Mouse (Mus musculus): ENCODE measurements around the gene Wipi2. TPM values are rescaled to one million over a fixed set of nuclear protein-coding genes. Genes with fewer than 3 reads are reported as not detected.

Gene Wipi2
- total RNA-seq, 2 experiments from 2014 or later, result 96.8 to 99.9 TPM

DNA sequence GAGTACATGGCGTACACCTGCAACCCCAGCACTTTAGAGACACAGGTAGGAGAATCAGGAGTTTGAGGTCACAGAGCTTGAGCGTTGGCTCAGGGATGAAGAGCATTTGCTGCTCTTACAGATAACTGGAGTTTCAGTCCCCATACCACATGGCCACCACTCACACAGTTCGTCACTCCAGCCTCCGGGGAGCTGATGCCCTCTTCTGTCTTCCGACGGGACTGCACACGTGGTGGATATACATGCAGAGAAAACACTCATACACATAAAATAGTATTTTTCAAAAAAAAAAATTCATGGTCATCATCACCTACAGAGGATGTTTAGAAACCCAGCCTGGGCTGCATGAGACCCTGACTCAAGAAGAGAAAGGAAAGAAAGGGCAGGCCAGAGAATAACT lies 4.4 kb upstream of the Wipi2 start:
- intact Hi-C loops (cut with DNase I), result loop anchor here (5.0 kb wide), 1 partner anchor 121 kb away; no protein-coding TSS in a partner anchor
- DNase-seq (ENCODE audit: low spot score in 2 of 2), result no peak

DNA sequence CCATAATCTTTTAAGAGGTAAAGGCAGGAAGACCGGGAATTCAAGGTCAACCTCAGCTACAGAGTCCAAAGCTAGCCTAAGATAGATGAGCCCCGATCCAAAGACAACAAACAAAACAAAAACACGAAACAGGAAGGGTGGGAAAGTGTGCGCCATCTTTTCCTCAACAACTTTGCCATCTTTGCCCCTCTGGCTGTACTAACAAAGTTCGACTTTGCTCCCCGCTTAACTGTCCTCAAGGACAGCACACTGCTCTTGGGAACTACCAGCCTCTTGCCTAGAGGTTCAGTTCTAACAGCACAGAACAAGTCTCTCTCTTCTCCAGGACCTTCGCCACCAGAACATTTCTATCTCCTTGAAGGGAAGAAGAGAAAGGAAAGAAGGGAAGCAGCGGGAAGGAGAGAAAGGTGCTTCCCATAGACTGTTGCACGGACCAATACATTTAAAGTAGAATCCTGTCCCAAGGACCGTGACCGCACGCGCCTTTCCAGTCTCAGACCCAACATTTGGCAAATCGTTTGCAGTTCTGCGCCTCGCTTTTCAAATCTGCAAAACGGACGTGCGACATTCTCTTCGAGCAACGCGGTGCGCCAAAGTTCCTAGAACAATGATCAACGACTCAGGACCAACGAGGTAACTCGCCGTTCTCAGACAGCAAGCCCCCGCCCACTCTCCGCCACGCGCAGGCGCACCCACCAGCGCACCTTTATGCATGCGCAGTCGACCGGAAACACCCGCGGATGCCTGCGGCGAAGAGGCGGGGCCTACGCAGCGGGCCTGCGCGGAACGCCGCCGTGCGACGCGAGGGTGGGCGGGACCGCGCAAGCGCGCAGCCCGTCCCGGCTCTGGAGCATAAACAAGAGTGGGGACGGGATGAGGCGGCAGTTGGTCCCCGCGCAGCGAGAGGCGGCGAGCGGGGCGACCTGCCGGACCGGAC lies 1.5 kb downstream of the Wipi2 start:
- intact Hi-C loops (cut with DNase I), result loop anchor here (2.0 to 5.0 kb wide), 2 partner anchors 20 to 152 kb away; partner anchors contain the start of gene Mmd2
- peak; percentile 96 to 98 for DNase-seq (ENCODE audit: low spot score in 2 of 2)

DNA sequence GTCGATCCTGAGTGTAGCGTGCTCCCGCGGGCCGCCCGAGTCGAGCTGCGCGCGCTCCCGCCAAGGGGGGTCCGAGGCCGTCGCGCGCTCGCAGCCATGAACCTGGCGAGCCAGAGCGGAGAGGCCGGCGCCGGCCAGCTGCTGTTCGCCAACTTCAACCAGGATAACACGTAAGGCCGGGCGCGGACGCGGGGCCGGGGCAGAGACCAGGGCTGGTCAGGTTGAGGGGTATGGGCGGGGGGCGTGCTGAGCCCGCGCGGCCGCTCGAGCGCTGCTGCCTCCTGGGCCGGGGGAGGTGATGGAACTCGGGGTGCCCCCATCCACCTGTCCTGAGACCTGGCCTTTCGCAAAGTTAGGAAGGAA lies 2.1 kb downstream of the Wipi2 start:
- intact Hi-C loops (cut with DNase I), result loop anchor here (2.0 to 5.0 kb wide), 2 partner anchors 21 to 152 kb away; partner anchors contain the start of gene Mmd2
- no peak for DNase-seq (ENCODE audit: low spot score in 2 of 2)

DNA sequence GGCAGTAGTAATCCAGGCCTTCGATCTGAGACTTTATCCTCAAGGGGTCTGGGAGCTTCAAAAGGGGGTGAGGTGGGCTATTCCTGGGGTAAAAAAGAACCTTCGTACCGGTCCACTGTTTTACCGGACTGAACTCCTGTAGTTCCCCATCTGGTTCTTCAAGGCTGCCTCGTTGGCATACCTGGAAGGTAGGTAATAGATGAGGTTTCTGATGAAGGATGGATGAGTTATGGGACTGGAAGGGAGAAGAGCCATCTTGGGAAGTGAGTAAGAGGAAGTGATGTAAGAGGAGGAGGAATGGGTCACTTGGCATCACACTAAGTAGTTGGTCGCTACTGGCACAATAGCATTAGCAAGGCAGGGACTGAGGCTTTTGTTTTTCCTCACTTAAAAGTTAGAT lies 2.7 kb downstream of the Wipi2 start:
- DNase-seq (ENCODE audit: low spot score in 2 of 2), result peak; percentile 23 to 33
- intact Hi-C loops (cut with DNase I), result no loop called here

DNA sequence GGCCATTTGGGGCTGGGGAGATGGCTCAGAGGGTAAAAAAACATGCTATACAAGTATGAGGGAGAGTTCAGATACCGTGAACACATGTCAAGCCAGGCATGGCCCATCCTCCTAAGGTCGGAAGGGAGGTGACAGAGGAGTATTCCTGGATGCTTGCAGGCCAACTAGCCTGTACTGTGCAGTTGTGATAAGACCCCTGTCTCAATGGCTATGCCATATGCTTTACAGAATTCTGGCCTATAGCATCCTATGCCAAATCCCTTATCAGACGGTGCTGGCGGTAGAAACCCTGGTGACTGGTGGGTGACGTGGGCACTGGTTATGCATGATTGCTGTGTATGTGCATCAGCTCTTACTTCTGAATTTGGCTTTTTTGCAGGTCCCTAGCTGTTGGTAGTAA lies 10.3 kb downstream of the Wipi2 start:
- DNase-seq (ENCODE audit: low spot score in 2 of 2), result no peak
- intact Hi-C loops (cut with DNase I), result no loop called here

DNA sequence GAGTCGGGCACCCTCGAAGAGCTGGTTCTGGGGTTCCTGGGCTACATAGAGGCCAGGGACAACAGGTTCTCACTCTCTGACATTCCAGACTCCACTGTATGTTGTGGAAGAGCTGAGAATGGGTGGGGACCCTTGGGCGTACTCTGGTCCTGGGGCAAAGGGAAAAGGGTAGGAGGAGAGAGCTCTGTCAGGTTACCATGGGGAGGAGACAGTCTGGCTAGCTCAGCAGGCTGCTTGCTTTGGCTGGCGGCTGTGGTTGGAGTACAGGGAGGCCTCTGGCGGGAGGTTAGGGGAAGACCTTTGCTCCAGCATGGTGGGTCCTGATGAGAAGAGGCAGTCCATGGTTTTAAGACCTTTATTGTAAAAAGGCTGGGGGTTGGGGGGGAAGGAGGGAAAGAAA lies 12.6 kb downstream of the Wipi2 start:
- no peak for DNase-seq (ENCODE audit: low spot score in 2 of 2)
- intact Hi-C loops (cut with DNase I), result no loop called here

DNA sequence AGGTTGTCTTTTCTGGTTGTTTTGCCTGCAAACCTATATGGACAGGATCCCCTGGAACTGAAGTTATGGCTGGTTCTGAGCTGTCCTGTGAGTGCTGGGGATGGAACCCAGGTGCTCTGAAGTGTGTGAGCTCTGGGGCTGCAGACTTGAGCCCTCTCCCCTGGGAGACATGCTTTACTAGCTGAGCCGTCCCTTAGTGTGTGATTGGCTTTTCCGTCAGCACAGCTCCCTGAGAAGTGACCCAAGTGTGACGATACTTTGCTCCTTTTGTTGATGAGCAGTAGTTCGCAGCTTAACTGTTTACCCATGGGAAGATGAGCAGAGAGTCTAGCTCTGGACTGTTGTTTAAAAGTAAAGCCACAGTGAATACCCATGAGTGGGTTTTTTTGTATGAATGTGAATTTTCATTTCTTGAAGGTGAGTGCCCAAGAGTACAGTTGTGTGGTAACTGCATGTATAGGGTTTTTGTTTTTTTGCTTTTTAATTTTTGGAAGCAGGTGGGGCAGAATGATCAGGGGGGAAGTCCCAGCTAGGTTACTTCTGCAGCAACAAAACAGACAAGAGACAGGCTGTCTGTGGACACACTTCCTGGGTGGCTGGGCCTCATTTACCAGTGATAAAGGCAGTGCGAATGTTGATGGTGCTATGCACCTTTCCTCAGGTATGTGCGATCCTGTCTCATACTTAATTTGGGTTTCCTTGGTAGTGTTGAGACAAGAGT lies 14.0 kb downstream of the Wipi2 start:
- intact Hi-C loops (cut with DNase I), result no loop called here
- no peak for DNase-seq (ENCODE audit: low spot score in 2 of 2)

DNA sequence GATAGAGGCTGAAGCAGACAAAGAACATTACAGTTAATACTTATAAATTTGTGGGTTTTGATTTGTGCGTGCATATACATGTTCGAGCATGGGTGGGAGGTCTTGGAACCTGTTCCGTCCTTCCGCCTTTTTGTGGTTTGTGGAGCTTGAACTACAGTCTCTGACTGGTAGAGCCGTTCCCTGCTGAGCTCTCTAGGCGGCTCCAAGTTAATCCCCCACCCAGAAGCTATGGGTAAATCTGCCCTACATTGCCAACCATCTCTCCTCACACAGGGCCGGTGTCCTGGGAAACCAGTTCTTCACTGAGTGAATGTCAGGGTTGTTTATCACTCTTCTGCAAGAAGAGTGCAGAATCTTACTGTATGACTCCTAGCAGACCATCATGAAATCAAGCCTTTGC lies 20.7 kb downstream of the Wipi2 start:
- intact Hi-C loops (cut with DNase I), result no loop called here
- no peak for DNase-seq (ENCODE audit: low spot score in 2 of 2)

DNA sequence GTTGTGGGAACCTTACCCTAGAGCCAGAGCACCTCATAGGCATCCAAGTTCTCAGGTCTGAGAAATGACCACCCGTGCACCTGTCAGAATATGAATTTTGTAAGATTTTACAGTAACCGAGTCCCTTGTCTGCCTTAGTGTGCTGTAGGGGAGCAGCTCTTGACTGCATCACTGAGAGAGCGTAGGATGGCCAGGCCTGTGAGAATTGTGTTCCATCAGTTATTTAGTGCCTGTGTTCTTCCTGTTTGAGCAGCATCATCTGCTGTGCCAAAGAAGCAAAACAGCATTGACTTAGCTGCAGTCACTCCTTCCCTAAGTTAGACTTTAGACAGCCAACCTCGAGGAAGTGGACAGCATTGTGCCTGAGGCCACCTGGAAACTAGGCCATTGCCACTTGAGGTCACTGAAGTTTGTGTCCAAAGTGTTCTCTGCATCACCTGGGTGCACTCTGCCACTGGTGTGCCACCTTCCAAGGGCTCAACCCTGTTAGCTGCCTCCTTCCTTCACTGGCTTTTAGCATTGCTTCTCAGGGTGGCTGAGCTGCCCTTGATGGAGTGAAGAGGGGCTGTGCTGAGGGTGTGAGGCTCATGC lies 22.1 kb downstream of the Wipi2 start:
- intact Hi-C loops (cut with DNase I), result no loop called here
- no peak for DNase-seq (ENCODE audit: low spot score in 2 of 2)

DNA sequence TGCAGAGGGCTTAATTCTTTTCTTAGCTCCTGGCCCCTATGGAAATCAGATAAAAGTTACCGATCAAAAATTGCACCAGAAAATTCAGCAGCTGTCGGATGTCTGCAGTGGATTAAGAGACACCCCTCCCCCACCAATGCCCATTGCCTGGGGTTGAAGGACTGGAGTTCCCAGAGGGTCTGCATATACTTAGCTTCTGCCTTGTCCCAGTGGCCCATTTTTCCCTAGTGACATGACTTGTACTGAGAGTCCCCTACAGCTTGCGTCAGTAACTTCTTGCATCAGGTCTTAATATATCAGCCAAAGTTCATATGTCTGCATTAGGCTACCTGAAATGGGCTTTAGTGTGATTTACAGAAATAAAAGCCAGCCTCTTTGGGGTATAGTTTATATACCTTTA lies 22.9 kb downstream of the Wipi2 start:
- intact Hi-C loops (cut with DNase I), result no loop called here

DNA sequence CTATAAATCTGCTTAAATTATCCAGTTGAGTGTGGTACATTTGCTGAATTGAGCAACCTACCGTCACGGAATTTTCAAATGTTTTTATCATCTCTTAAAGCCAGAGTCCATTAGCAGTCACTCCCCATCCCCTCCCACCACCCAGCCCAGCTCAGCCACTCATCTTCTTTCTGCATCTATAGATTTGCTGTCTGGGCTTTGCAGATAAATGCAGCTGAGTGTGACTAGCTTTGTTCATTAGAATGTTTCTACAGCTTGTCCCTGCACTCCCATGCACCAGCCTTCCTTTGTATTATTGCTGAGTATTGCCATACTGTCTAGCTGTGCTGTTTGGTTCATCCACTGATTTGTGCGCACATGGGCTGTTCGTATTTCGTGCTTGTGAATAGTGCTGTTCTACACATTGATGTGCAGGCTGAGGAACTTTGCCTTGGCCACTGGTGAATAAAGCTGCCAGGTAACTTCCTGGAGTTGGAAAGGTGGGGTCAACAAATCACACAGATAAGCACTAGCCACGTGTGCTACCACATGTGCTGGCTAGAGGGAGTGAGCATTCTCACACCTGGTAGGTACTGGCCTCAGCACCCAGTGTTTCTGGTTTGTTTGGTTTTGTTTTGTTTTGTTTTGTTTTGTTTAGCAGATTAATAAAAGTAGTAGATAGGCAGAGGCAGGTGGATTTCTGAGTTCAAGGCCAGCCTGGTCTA lies 23.4 kb downstream of the Wipi2 start:
- intact Hi-C loops (cut with DNase I), result no loop called here

More for the DNA sequence above, 22.9 kb downstream of the Wipi2 start:
- DNase-seq (ENCODE audit: low spot score in 2 of 2), result no peak

DNA sequence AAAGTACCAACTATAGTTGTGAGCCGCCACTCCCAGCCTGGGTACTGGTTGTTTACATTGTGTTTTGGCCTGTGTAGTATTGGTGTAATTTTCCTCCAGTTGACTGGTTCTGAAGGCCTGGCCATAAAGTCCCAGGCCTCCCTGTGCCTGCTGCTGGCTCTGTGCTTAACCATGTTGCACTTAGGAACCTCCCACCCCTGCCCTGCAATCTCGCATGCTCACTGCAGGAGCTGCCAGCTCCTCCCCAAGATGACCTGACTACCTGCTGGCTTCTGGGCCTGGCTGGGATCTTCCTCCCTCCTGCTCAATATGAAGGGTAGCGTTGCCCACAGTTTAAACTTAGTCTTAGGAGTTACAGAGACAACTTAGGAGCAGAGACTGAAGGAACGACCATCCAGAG lies 24.8 kb downstream of the Wipi2 start:
- no peak for DNase-seq (ENCODE audit: low spot score in 2 of 2)
- intact Hi-C loops (cut with DNase I), result no loop called here

More for the DNA sequence above, 23.4 kb downstream of the Wipi2 start:
- DNase-seq (ENCODE audit: low spot score in 2 of 2), result no peak

DNA sequence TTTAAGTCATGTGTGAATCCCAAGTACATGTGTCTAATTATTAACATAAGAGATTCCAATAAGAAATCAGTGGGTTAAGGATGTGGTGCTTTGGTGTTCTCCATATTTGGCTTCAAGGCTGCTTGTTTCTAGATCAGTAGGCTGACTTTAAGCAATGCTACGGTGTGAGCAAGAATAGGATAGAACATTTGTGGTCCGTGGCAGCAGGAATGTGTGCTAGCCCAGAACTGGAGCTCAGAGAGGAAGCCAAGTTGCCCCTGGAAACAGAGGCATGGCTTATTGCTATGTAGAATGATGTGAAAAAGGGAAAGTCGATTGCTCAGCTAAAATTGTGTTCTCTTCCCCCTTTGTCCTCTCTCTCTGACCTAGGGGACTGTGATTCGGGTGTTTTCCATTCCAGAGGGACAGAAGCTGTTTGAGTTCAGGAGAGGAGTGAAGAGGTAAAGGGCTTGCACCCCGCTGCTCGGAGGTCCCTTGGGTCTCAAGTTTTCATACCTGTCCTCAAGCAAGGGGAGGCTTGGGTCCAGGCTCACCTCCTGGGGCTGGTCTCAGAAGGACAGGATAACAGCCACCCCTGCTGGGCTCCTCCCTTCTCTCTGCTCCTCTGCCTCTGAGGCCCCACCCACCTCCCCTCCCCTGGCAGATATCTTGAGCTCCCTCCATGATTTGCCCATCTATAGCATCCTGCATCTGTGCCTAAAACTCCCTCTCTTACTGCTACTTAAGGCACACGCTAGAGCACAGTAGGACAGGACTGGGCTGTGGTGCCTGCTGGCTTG lies 33.3 kb downstream of the Wipi2 start:
- intact Hi-C loops (cut with DNase I), result no loop called here
- DNase-seq (ENCODE audit: low spot score in 2 of 2), result peak in 1 of 2 experiments; percentile 27

DNA sequence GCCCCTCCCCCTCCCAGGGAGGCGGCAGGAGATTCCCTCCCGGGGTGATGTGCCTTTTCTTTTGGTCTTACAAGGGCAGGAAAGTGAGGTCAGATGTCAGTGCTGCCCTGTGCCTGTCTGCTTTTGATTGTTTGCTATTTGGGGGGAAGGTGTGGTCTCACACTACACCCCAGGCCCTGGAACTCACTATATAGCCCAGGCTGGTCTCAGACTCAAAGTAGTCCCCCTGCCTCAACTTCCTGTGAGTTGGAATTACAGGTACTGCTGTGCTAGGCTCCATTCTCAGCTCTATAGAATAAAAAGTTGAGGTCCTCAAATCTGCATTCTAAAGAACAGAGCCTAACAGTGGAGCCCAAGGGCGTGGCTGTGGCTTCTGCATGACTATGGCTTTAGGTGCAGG lies 40.4 kb downstream of the Wipi2 start:
- no peak for DNase-seq (ENCODE audit: low spot score in 2 of 2)
- intact Hi-C loops (cut with DNase I), result no loop called here

DNA sequence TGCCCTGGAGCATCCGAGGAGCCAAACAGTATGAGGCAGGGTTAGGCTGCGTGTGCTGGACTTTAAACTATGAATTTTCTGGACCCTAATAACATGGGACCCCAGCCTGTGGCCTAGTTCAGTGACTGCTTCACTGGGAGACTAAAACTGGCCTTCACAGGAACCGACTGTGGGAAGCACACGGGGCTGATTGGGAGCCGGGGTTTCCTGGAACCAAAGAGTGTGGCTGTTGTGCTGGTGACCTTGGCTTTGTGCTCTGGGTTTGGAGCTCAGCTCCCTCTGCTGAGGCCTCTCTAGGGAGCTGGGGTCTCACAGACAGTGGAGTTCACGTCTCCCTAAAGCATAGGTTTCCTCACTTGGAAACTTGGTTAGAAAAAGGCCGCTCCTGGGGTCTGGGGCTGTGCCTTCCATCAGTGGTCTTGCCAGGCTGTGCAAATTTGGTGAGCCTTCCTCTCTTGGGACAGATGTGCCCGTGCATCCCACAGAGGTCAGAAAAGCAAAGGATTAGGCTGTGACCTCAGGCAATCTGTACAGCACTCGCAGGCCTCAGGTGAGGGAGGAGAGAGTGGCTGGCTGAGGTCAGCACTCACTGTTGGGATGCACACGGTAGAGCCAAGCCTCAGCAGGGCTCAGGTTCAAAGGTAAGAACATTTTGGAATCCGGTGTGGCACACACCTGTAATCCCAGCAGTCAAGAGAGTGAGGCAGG lies 41.2 kb downstream of the Wipi2 start:
- no peak for DNase-seq (ENCODE audit: low spot score in 2 of 2)
- intact Hi-C loops (cut with DNase I), result no loop called here

DNA sequence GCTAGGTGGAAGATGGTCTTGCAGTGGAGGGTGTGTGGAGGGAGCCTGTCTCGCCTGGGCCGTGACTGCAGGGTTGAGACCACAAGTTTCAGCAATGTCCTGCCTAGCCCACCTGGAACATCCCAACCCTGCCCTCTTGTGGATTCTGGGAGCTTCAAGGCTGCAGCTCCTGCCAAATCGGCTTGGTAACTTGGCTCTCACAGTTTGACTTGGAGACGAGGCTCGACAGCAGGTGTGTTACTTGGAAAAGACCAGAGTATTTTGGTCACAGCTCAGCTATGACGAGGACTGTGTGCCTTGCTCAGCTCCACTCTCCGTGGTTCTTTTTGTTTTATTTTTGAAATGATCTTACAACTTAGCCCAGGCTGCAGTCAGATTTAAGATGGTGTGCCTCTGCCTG lies 42.2 kb downstream of the Wipi2 start:
- peak; percentile 30 to 76 for DNase-seq (ENCODE audit: low spot score in 2 of 2)
- intact Hi-C loops (cut with DNase I), result no loop called here

DNA sequence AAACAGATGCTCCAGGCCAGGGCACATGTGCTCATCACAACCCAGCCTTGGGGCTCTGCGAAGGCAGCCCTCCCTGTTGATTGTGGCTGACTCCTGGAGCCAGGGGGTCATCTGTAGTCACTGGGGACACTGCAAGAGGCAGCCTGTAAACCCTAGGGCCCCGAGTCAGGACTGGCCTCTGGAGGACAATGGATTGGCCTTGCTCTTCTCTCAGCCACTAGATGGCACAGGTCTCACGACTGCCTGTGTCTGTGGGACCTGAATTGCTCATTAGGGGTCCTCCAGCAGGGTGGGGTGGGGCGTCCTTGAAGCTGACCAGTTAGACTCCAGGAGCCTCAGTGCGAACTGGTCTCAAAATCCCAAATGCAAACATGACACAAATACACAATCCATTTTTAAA lies 45.6 kb downstream of the Wipi2 start:
- peak; percentile 23 to 24 for DNase-seq (ENCODE audit: low spot score in 2 of 2)
- intact Hi-C loops (cut with DNase I), result loop anchor here (1.0 kb wide), 1 partner anchor 45 kb away; no protein-coding TSS in a partner anchor

DNA sequence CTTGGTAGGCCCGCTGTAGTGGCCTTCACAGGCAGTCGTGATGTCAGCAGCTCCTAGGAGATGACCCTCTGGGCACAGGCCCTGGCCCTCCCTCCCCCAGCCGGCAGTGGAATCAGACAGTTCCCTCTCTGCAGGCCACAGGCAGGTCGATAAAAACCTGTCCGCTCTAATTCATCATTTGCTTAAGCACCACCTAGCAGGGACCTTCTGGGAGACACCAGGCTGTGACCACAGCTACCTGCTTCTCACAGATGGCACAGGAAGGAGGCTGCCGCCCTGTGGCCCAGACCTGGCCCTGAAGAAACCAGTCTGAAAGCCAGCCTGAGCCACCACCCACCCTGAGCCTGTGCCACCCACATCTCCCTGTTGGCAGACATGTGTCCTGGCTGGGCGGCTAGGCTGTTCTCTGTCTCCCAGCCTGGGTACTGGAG lies 50.7 kb downstream of the Wipi2 start:
- DNase-seq (ENCODE audit: low spot score in 2 of 2), result peak in 1 of 2 experiments; percentile 34
- intact Hi-C loops (cut with DNase I), result no loop called here

All from left cerebral cortex, postnatal 25 days (tissue).